Mouse (Mus musculus) kidney, embryonic 16.5 days (tissue): ENCODE measurements at regions not wholly inside any gene's neighbourhood (a gene's known extent, or its start where the extent isn't known, plus 50 kb on each side); places are given as distances from the start of the nearest gene placed in this dataset.
"Not testable (repeated sequence)": the region's sequence is repeated elsewhere in the genome, so short reads cannot be mapped to it uniquely, and the experiment has no call there.

ENCODE experiments used
- ATAC-seq: fragments of 200-750 bp; cut with Nextera tagmentation; 2 replicates; pipeline ENCODE4 v1.8.0; 2017; ENCODE audit warnings: moderate TSS enrichment; ENCODE audit not compliant: low FRiP score, low TSS enrichment
- H3K27ac ChIP-seq: fragments of 300-500 bp; sonication (generic); 2 replicates; pipeline ENCODE4 v1.5.1; 2014; ENCODE audit warnings: low read length
- H3K27me3 ChIP-seq: fragments of 300-500 bp; sonication (generic); 2 replicates; pipeline ENCODE4 v1.6.1; 2014; ENCODE audit warnings: low read length, control low read depth, mixed read lengths; ENCODE audit not compliant: insufficient read depth
- H3K36me3 ChIP-seq: fragments of 300-500 bp; sonication (generic); 2 replicates; pipeline ENCODE4 v1.6.1; 2014; ENCODE audit warnings: low read length, control low read depth, mixed read lengths; ENCODE audit not compliant: insufficient read depth
- H3K4me1 ChIP-seq: fragments of 300-500 bp; sonication (generic); 2 replicates; pipeline ENCODE4 v1.6.1; 2014; ENCODE audit warnings: low read length, control low read depth, mixed read lengths; ENCODE audit not compliant: insufficient read depth
- H3K4me2 ChIP-seq: fragments of 300-500 bp; sonication (generic); replicated peaks from 2 replicates; pipeline ENCODE4 v1.6.1; 2014; ENCODE audit warnings: low read depth, low read length
- H3K4me3 ChIP-seq: fragments of 300-500 bp; sonication (generic); 2 replicates; pipeline ENCODE4 v1.5.1; 2014; ENCODE audit warnings: mild to moderate bottlenecking, low read length
- H3K9ac ChIP-seq: fragments of 300-500 bp; sonication (generic); replicated peaks from 2 replicates; pipeline ENCODE4 v1.6.1; 2014; ENCODE audit warnings: low read length
- H3K9me3 ChIP-seq: fragments of 300-500 bp; sonication (generic); 2 replicates; pipeline ENCODE4 v1.6.1; 2016; ENCODE audit warnings: low read length, control low read depth
- WGBS: fragments of 180-500 bp; shearing (Covaris S2); extraction: QIAGEN DNeasy Blood & Tissue Kit; methylation state at CpG from one replicate; pipeline ENCODE4 v1.1.7; 2014; 5-methylcytosine and 5-hydroxymethylcytosine counted together

GRCm38 (mm10) chr8:20495542-20495941 is 119.2 kb upstream of the Gm21119 start:
- no CpG with 5 or more reads among the region's 1 CpGs for WGBS

GRCm38 (mm10) chr8:20513920-20514319 is 100.8 kb upstream of the Gm21119 start:
- not testable (repeated sequence) for H3K9ac ChIP-seq, H3K36me3 ChIP-seq, H3K4me1 ChIP-seq, H3K9me3 ChIP-seq, H3K4me2 ChIP-seq, H3K27ac ChIP-seq, H3K4me3 ChIP-seq, H3K27me3 ChIP-seq, ATAC-seq
- 83% methylated on average over 1 of the region's 1 CpGs for WGBS

More at GRCm38 (mm10) chr8:20495542-20495941, 119.2 kb upstream of the Gm21119 start:
- H3K27ac ChIP-seq, ATAC-seq, H3K36me3 ChIP-seq, H3K4me1 ChIP-seq, H3K9me3 ChIP-seq, H3K4me2 ChIP-seq, H3K4me3 ChIP-seq, H3K9ac ChIP-seq, H3K27me3 ChIP-seq: not testable (repeated sequence)

- H3K4me2 ChIP-seq, H3K9me3 ChIP-seq, H3K27ac ChIP-seq, ATAC-seq, H3K27me3 ChIP-seq, H3K4me3 ChIP-seq, H3K9ac ChIP-seq, H3K4me1 ChIP-seq, H3K36me3 ChIP-seq: not testable (repeated sequence)
- 69% methylated on average over 2 of the region's 3 CpGs for WGBS
Measured at GRCm38 (mm10) chr8:20516324-20516830, 98.3 kb upstream of the Gm21119 start.

GRCm38 (mm10) chr8:20517551-20517950 is 97.2 kb upstream of the Gm21119 start:
- WGBS = 30% methylated on average over 1 of the region's 1 CpGs

GRCm38 (mm10) chr8:20524539-20524938 is 90.2 kb upstream of the Gm21119 start:
- H3K4me3 ChIP-seq, H3K4me1 ChIP-seq, H3K9ac ChIP-seq, H3K27ac ChIP-seq, H3K9me3 ChIP-seq, H3K36me3 ChIP-seq, ATAC-seq, H3K27me3 ChIP-seq, H3K4me2 ChIP-seq: not testable (repeated sequence)

More at GRCm38 (mm10) chr8:20517551-20517950, 97.2 kb upstream of the Gm21119 start:
- H3K4me3 ChIP-seq, H3K27ac ChIP-seq, H3K9me3 ChIP-seq, ATAC-seq, H3K4me2 ChIP-seq, H3K9ac ChIP-seq, H3K36me3 ChIP-seq, H3K4me1 ChIP-seq, H3K27me3 ChIP-seq: not testable (repeated sequence)

- no CpG with 5 or more reads among the region's 1 CpGs for WGBS
- not testable (repeated sequence) for H3K27ac ChIP-seq, H3K9me3 ChIP-seq, H3K4me3 ChIP-seq, H3K36me3 ChIP-seq, H3K9ac ChIP-seq, ATAC-seq, H3K4me1 ChIP-seq, H3K27me3 ChIP-seq, H3K4me2 ChIP-seq
Measured at GRCm38 (mm10) chr8:20529048-20529447, 85.7 kb upstream of the Gm21119 start.

GRCm38 (mm10) chr8:20539031-20539430 is 75.7 kb upstream of the Gm21119 start:
- H3K9ac ChIP-seq, H3K4me3 ChIP-seq, H3K9me3 ChIP-seq, H3K4me1 ChIP-seq, ATAC-seq, H3K27me3 ChIP-seq, H3K36me3 ChIP-seq, H3K27ac ChIP-seq, H3K4me2 ChIP-seq: not testable (repeated sequence)
- WGBS = 88% methylated on average over 4 of the region's 4 CpGs

GRCm38 (mm10) chr8:20544084-20544483 is 70.6 kb upstream of the Gm21119 start:
- H3K4me2 ChIP-seq, H3K9me3 ChIP-seq, H3K4me1 ChIP-seq, H3K36me3 ChIP-seq, ATAC-seq, H3K9ac ChIP-seq, H3K27ac ChIP-seq, H3K27me3 ChIP-seq, H3K4me3 ChIP-seq: not testable (repeated sequence)
- 76% methylated on average over 2 of the region's 2 CpGs for WGBS

GRCm38 (mm10) chr8:20545347-20545746 is 69.4 kb upstream of the Gm21119 start:
- H3K9me3 ChIP-seq, H3K27me3 ChIP-seq, H3K4me3 ChIP-seq, ATAC-seq, H3K4me1 ChIP-seq, H3K36me3 ChIP-seq, H3K9ac ChIP-seq, H3K27ac ChIP-seq, H3K4me2 ChIP-seq: not testable (repeated sequence)
- no CpG with 5 or more reads among the region's 2 CpGs for WGBS

GRCm38 (mm10) chr8:20546401-20546800 is 68.3 kb upstream of the Gm21119 start:
- not testable (repeated sequence) for H3K36me3 ChIP-seq, H3K9me3 ChIP-seq, H3K27ac ChIP-seq, H3K4me3 ChIP-seq, H3K4me1 ChIP-seq, H3K27me3 ChIP-seq, ATAC-seq, H3K4me2 ChIP-seq, H3K9ac ChIP-seq
- WGBS = no CpG with 5 or more reads among the region's 3 CpGs
